Mouse (Mus musculus): ENCODE measurements around the gene Mxd4. TPM values are rescaled to one million over a fixed set of nuclear protein-coding genes. Genes with fewer than 3 reads are reported as not detected.

Gene Mxd4
- polyA plus RNA-seq, 1 experiment from 2014 or later: 32.0 TPM

DNA sequence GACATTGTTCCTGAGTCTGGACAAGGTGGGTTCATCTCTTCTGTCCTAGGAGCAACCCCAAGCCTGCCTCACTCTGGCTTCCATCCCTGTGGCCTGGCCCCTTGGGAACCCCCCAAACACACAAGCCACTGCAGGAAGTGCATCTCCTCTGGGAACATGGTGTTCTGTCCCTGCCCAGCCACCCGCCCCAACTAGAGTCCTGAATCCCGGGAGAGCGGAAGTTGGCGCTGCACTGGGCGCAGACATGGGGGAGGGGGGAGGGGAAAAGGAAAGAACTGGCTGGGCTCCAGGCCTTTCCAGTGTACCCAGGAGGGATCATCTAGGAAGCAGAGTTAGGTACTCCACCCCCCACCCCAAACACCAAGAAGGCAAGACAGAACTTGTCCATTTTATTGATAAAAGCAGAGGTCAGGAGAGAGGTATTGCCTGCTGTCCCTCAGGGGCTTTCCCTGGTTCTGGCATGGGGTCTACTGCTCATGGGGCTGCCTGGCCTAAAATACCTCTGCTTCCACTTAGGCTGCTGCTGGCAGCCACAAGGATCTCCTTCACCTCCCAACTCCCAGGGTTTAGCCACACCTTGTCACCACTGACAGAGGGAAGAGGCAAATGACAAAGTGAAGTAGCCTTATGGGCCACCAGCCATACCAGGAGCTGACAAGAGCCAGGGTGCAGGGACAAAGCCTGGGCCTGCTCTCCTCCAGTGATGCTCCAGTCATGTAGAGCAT is 4.2 kb downstream of the Mxd4 start:
- H3K4me3 ChIP-seq (ENCODE audit: low read depth, low read length): no peak overlapping the region
- peaks cover 10% of the 10 kb centered on the region; the same call in 1 of the 2 replicates for H3K36me3 ChIP-seq (ENCODE audit: control insufficient read depth, insufficient read depth, low read length)
- WGBS: 67% methylated on average over 5 of the region's 5 CpGs
- H3K9me3 ChIP-seq (replicated peaks; ENCODE audit: control insufficient read depth, low read length, poor library complexity, severe bottlenecking): no peaks in the 10 kb centered on the region
- H3K27ac ChIP-seq (ENCODE audit: low read length): no peak overlapping the region
- no peak for ATAC-seq
- no peak overlapping the region for H3K4me2 ChIP-seq (ENCODE audit: low read length)
- H3K9ac ChIP-seq (ENCODE audit: low read depth, low read length): no peak overlapping the region
- H3K4me1 ChIP-seq (ENCODE audit: control insufficient read depth, insufficient read depth, low read length): peaks cover 33% of the 10 kb centered on the region
- no peaks in the 10 kb centered on the region for H3K27me3 ChIP-seq (ENCODE audit: control insufficient read depth, insufficient read depth, low read depth, low read length)

DNA sequence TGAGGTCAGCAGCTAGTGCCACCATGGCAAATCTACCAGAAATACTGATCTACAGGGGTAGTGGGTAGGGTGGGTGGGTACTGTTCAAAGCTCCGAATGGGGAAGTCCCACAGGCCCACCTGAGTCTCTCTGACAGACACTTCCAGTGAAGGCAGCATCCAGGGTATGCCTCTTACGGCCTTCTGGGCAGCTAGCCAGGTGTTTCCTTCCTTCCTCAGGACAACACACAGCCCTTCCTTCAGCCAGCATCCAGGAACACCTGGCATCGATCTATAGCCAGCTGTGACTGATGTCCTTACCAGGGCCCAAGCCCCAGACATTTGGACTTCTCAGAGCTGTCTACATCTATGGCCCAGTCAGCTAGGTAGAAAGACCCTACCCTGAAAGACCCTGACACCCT is 5.0 kb downstream of the Mxd4 start:
- peaks cover 16% of the 10 kb centered on the region; the same call in 1 of the 2 replicates for H3K36me3 ChIP-seq (ENCODE audit: control insufficient read depth, insufficient read depth, low read length)
- WGBS: 84% methylated on average over 3 of the region's 3 CpGs
- H3K4me2 ChIP-seq (ENCODE audit: low read length): no peak overlapping the region
- no peak overlapping the region for H3K4me3 ChIP-seq (ENCODE audit: low read depth, low read length)
- H3K27me3 ChIP-seq (ENCODE audit: control insufficient read depth, insufficient read depth, low read depth, low read length): no peaks in the 10 kb centered on the region
- no peaks in the 10 kb centered on the region for H3K9me3 ChIP-seq (replicated peaks; ENCODE audit: control insufficient read depth, low read length, poor library complexity, severe bottlenecking)
- H3K9ac ChIP-seq (ENCODE audit: low read depth, low read length): no peak overlapping the region
- H3K27ac ChIP-seq (ENCODE audit: low read length): no peak overlapping the region
- no peak for ATAC-seq
- peaks cover 31% of the 10 kb centered on the region for H3K4me1 ChIP-seq (ENCODE audit: control insufficient read depth, insufficient read depth, low read length)

DNA sequence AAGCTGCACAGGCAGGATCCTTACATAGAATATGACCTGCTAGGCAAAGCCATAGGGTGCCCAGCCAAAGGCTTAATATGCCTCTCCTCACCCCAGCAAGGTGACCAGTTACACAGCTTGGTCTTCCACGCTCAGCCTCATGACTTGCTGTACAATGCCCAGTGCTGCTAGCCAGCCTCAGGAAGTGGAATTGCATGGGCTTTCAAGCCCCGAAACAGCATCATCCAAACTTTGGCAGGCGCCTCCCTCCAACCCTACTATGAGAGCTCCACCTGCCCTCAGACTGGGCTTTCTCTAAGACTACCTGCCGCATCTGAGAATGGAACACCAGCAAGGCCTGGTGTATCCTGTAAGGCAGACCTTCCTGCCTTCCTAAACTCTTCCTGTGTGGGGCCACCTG is 9.7 kb downstream of the Mxd4 start:
- Histone ChIP-seq H3K9ac (ENCODE audit: low read depth, low read length) (no peak overlapping the region), H3K4me3 (ENCODE audit: low read depth, low read length) (no peak overlapping the region), H3K4me1 (ENCODE audit: control insufficient read depth, insufficient read depth, low read length) (no peaks in the 10 kb centered on the region; the same call in 1 of the 2 replicates), H3K9me3 (replicated peaks; ENCODE audit: control insufficient read depth, low read length, poor library complexity, severe bottlenecking) (no peaks in the 10 kb centered on the region), H3K27ac (ENCODE audit: low read length) (no peak overlapping the region), H3K4me2 (ENCODE audit: low read length) (no peak overlapping the region), H3K27me3 (ENCODE audit: control insufficient read depth, insufficient read depth, low read depth, low read length) (no peaks in the 10 kb centered on the region), H3K36me3 (ENCODE audit: control insufficient read depth, insufficient read depth, low read length) (peaks cover 48% of the 10 kb centered on the region)
- WGBS: 91% methylated on average over 4 of the region's 4 CpGs
- no peak for ATAC-seq

DNA sequence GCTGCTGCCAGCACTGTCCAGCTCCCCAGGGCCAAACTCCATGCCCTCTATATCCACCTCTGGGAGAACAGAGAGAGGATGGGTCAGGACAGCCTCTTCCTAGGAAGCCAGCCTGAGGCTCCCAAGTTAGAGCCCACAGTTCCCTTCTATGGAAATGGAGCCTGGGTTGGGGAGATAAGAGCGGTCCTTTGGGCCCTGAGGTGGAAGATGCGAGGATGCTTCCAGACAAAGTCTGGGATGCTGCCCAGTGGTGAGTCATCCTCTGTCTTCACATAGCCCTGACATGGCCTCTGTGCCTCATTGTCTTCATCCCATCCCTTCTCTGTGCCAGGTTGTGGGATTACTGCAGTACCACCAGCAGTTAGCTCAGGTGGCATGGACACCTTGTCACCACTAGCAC is 10.4 kb downstream of the Mxd4 start:
- H3K9ac ChIP-seq (ENCODE audit: low read depth, low read length): no peak overlapping the region
- WGBS: 80% methylated on average over 2 of the region's 2 CpGs
- H3K4me3 ChIP-seq (ENCODE audit: low read depth, low read length): no peak overlapping the region
- H3K27ac ChIP-seq (ENCODE audit: low read length): no peak overlapping the region
- no peaks in the 10 kb centered on the region; the same call in 1 of the 2 replicates for H3K4me1 ChIP-seq (ENCODE audit: control insufficient read depth, insufficient read depth, low read length)
- ATAC-seq: no peak
- no peaks in the 10 kb centered on the region for H3K27me3 ChIP-seq (ENCODE audit: control insufficient read depth, insufficient read depth, low read depth, low read length)
- H3K9me3 ChIP-seq (replicated peaks; ENCODE audit: control insufficient read depth, low read length, poor library complexity, severe bottlenecking): no peaks in the 10 kb centered on the region
- no peak overlapping the region for H3K4me2 ChIP-seq (ENCODE audit: low read length)
- peaks cover 48% of the 10 kb centered on the region for H3K36me3 ChIP-seq (ENCODE audit: control insufficient read depth, insufficient read depth, low read length)

- H3K27me3 ChIP-seq (ENCODE audit: control insufficient read depth, insufficient read depth, low read depth, low read length): no peaks in the 10 kb centered on the region
- 68% methylated on average over 10 of the region's 10 CpGs for WGBS
- H3K4me2 ChIP-seq (ENCODE audit: low read length): no peak overlapping the region
- no peak overlapping the region for H3K9ac ChIP-seq (ENCODE audit: low read depth, low read length)
- no peak overlapping the region for H3K4me3 ChIP-seq (ENCODE audit: low read depth, low read length)
- H3K36me3 ChIP-seq (ENCODE audit: control insufficient read depth, insufficient read depth, low read length): peaks cover 48% of the 10 kb centered on the region
- no peak for ATAC-seq
- no peaks in the 10 kb centered on the region for H3K9me3 ChIP-seq (replicated peaks; ENCODE audit: control insufficient read depth, low read length, poor library complexity, severe bottlenecking)
- no peak overlapping the region for H3K27ac ChIP-seq (ENCODE audit: low read length)
- no peaks in the 10 kb centered on the region for H3K4me1 ChIP-seq (ENCODE audit: control insufficient read depth, insufficient read depth, low read length)
These were observed 10.8 kb downstream of the Mxd4 start for GRCm38 (mm10) chr5:34176691-34177090.

DNA sequence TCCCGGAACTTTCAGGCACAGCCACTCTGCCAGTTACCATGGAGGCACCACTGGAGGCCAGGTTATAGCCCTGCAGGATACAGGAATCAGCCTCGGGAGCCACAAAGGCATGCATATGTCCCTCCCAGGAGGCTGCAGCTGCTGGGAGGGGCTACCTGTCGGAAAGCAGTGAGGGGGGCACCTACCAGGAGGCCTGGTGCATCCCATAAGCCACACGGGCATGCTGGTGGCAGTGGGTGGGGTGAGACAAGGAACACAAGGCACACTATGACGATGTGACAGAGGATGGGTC is 12.2 kb downstream of the Mxd4 start:
- H3K27ac ChIP-seq (ENCODE audit: low read length): no peak overlapping the region
- H3K9me3 ChIP-seq (replicated peaks; ENCODE audit: control insufficient read depth, low read length, poor library complexity, severe bottlenecking): no peaks in the 10 kb centered on the region
- H3K4me2 ChIP-seq (ENCODE audit: low read length): no peak overlapping the region
- H3K27me3 ChIP-seq (ENCODE audit: control insufficient read depth, insufficient read depth, low read depth, low read length): no peaks in the 10 kb centered on the region
- ATAC-seq: no peak
- no peak overlapping the region for H3K4me3 ChIP-seq (ENCODE audit: low read depth, low read length)
- H3K9ac ChIP-seq (ENCODE audit: low read depth, low read length): no peak overlapping the region
- H3K4me1 ChIP-seq (ENCODE audit: control insufficient read depth, insufficient read depth, low read length): no peaks in the 10 kb centered on the region
- peaks cover 47% of the 10 kb centered on the region for H3K36me3 ChIP-seq (ENCODE audit: control insufficient read depth, insufficient read depth, low read length)
- 20% methylated on average over 5 of the region's 5 CpGs for WGBS

- Histone ChIP-seq H3K36me3 (ENCODE audit: control insufficient read depth, insufficient read depth, low read length) (peaks cover 44% of the 10 kb centered on the region), H3K4me1 (ENCODE audit: control insufficient read depth, insufficient read depth, low read length) (0 out of 2 replicates have a peak, but pooled peaks cover 2% of the 10 kb centered on the region), H3K27ac (ENCODE audit: low read length) (no peak overlapping the region), H3K9ac (ENCODE audit: low read depth, low read length) (no peak overlapping the region), H3K4me3 (ENCODE audit: low read depth, low read length) (no peak overlapping the region), H3K27me3 (ENCODE audit: control insufficient read depth, insufficient read depth, low read depth, low read length) (no peaks in the 10 kb centered on the region), H3K4me2 (ENCODE audit: low read length) (no peak overlapping the region), H3K9me3 (replicated peaks; ENCODE audit: control insufficient read depth, low read length, poor library complexity, severe bottlenecking) (no peaks in the 10 kb centered on the region)
- 67% methylated on average over 5 of the region's 5 CpGs for WGBS
- ATAC-seq: no peak
These were observed 12.7 kb downstream of the Mxd4 start for GRCm38 (mm10) chr5:34174550-34175402.

DNA sequence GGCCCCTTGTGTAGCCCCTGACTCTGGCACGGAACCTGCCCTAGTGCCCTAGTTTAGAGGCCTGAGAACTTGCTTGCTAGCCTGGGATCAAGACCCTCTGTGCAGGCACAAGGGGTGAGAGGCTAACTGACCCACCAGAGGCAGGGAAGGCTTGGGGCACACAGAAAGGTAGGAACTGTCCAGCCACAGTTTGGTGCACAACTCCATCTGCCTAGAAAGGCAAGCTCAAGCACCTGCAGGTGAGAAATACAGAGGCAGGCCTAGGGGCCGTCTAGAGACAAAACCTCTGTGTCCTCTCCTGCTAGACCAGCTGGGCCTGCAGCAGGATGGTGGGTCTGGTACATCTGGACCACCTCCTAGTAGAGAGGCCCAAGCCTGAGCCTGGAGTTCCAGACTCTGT is 13.5 kb downstream of the Mxd4 start:
- Histone ChIP-seq H3K27me3 (ENCODE audit: control insufficient read depth, insufficient read depth, low read depth, low read length) (no peaks in the 10 kb centered on the region), H3K27ac (ENCODE audit: low read length) (no peak overlapping the region), H3K4me3 (ENCODE audit: low read depth, low read length) (no peak overlapping the region), H3K9ac (ENCODE audit: low read depth, low read length) (no peak overlapping the region), H3K4me2 (ENCODE audit: low read length) (no peak overlapping the region), H3K9me3 (replicated peaks; ENCODE audit: control insufficient read depth, low read length, poor library complexity, severe bottlenecking) (no peaks in the 10 kb centered on the region), H3K36me3 (ENCODE audit: control insufficient read depth, insufficient read depth, low read length) (peaks cover 44% of the 10 kb centered on the region), H3K4me1 (ENCODE audit: control insufficient read depth, insufficient read depth, low read length) (0 out of 2 replicates have a peak, but pooled peaks cover 2% of the 10 kb centered on the region)
- WGBS: 77% methylated on average over 2 of the region's 2 CpGs
- ATAC-seq: no peak

GRCm38 (mm10) chr5:34170726-34171125 is 16.8 kb downstream of the Mxd4 start:
- H3K36me3 ChIP-seq (ENCODE audit: control insufficient read depth, insufficient read depth, low read length): peaks cover 17% of the 10 kb centered on the region
- no peak overlapping the region for H3K27ac ChIP-seq (ENCODE audit: low read length)
- H3K4me3 ChIP-seq (ENCODE audit: low read depth, low read length): no peak overlapping the region
- 89% methylated on average over 4 of the region's 4 CpGs for WGBS
- ATAC-seq: no peak
- no peaks in the 10 kb centered on the region for H3K9me3 ChIP-seq (replicated peaks; ENCODE audit: control insufficient read depth, low read length, poor library complexity, severe bottlenecking)
- no peak overlapping the region for H3K4me2 ChIP-seq (ENCODE audit: low read length)
- no peaks in the 10 kb centered on the region for H3K27me3 ChIP-seq (ENCODE audit: control insufficient read depth, insufficient read depth, low read depth, low read length)
- H3K9ac ChIP-seq (ENCODE audit: low read depth, low read length): no peak overlapping the region
- peaks cover 13% of the 10 kb centered on the region for H3K4me1 ChIP-seq (ENCODE audit: control insufficient read depth, insufficient read depth, low read length)

All from midbrain, embryonic 16.5 days (tissue).